Mouse (Mus musculus): ENCODE measurements around the gene Slc16a8. TPM values are rescaled to one million over a fixed set of nuclear protein-coding genes. Genes with fewer than 3 reads are reported as not detected.

Gene Slc16a8
- not detected for total RNA-seq (2023)

GRCm38 (mm10) chr15:79254661-79255060 lies at the start of gene Slc16a8:
Slc16a8 (minus strand) TSS chr15:79254761.

GRCm38 (mm10) chr15:79285399-79285798 lies 30.8 kb upstream of the Slc16a8 start, which contains the start of gene Baiap2l2:
Baiap2l2 (minus strand) TSS chr15:79285537.

DNA sequence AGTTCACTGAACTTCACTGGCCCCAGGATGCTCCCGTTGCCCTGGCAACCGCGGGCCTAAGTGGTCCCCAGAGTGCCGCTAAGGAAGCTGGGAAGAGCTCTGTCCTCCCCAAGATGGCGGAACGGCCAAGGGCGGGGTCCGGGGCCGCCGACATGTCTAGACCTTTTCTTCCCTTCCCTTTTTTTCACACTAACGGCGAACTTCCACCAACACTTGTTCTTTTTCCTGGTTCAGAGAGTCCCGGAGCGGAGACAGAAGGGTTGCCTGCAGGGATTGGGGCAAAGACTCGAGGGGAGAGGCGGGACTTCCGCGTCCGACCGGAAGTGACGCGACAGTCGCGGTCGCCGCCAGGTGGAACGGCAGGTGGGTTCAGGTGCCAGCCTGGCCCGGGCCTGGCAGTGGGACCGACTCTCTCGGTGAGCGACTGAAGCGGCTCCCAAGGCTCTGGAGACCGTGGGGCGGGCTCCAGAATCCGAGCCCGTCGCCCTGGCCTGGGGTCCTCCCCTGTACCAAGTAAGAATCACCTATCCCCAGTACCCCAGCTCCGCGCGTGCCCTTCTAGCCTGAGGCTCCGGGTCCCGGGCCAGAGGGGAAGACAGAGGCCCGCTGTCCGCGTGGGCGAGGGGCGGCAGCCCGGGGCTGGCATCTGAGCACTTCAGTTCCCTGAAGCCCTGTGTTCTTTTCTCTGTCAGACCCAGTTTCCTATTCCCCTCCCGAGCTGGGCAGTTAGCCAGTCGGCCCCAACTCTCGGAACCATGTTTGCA lies 25.3 kb downstream of the Slc16a8 start, which contains the start of the genes Pick1 and Gm49486:
TSS of gene Pick1 (plus strand) at position 116 of the 764 bp plus-strand sequence.
TSS of gene Gm49486 (plus strand) at position 334 of the 764 bp plus-strand sequence.

Other genes starting within 250 kb of the Slc16a8 start
- 10 to 100 TPM; 41.2 to 48.2 TPM for gene H1f0, start 226.3 kb downstream of the Slc16a8 start, total RNA-seq (2023)
- gene Galr3, start 212.9 kb downstream of the Slc16a8 start, total RNA-seq (2023), result not detected
- gene Ankrd54, start 191.9 kb downstream of the Slc16a8 start, total RNA-seq (2023), result 10 to 100 TPM; 14.7 to 17.8 TPM
- gene Eif3l, start 179.6 kb downstream of the Slc16a8 start, total RNA-seq (2023), result 10 to 100 TPM; 90.7 to 95.1 TPM
- gene Micall1, start 145.9 kb downstream of the Slc16a8 start, total RNA-seq (2023), result 10 to 100 TPM; 13.9 to 16.0 TPM
- 10 to 100 TPM; 49.3 to 59.7 TPM for gene Polr2f, start 113.8 kb downstream of the Slc16a8 start, total RNA-seq (2023)
- gene 1700088E04Rik, start 113.5 kb downstream of the Slc16a8 start, total RNA-seq (2023), result under 1 TPM in 1 of 2 experiments, not detected in 1; 0.42 TPM
- not detected for gene Sox10, start 89.5 kb downstream of the Slc16a8 start, total RNA-seq (2023)
- 10 to 100 TPM; 12.3 to 12.7 TPM for gene Pick1, start 25.6 kb downstream of the Slc16a8 start, total RNA-seq (2023)
- under 1 TPM in 1 of 2 experiments, not detected in 1; 0.21 TPM for gene Gm49486, start 25.4 kb downstream of the Slc16a8 start, total RNA-seq (2023)
- not detected for gene Baiap2l2, start 30.8 kb upstream of the Slc16a8 start, total RNA-seq (2023)
- 1 to 10 TPM; 4.7 to 7.8 TPM for gene Pla2g6, start 73.6 kb upstream of the Slc16a8 start, total RNA-seq (2023)
- 10 to 100 TPM; 70.0 to 72.2 TPM for gene Maff, start 91.9 kb upstream of the Slc16a8 start, total RNA-seq (2023)
- gene Tmem184b, start 148.8 kb upstream of the Slc16a8 start, total RNA-seq (2023), result 100 to 1,000 TPM in 1 of 2 experiments, 10 to 100 TPM in 1; 94.0 to 114 TPM
- gene Csnk1e, start 200.8 kb upstream of the Slc16a8 start, total RNA-seq (2023), result 100 to 1,000 TPM; 144 to 153 TPM